Mouse (Mus musculus): ENCODE measurements around the gene Gpat2.

Gpat2 gene

GRCm38 (mm10) chr2:127424977-127425376 is at the start of gene Gpat2:
TSS of gene Gpat2 (plus strand) at chr2:127425199.
- DNase-seq (ENCODE audit: low read depth, low spot score): no peak

- no peak for DNase-seq (ENCODE audit: low read depth, low spot score)
Measured at GRCm38 (mm10) chr2:127375759-127376341, 49.1 kb upstream of the Gpat2 start.

GRCm38 (mm10) chr2:127376423-127377051 is 48.5 kb upstream of the Gpat2 start:
- DNase-seq (ENCODE audit: low read depth, low spot score): no peak

- DNase-seq (ENCODE audit: low read depth, low spot score): no peak
Measured at GRCm38 (mm10) chr2:127377942-127378610, 46.9 kb upstream of the Gpat2 start.

DNA sequence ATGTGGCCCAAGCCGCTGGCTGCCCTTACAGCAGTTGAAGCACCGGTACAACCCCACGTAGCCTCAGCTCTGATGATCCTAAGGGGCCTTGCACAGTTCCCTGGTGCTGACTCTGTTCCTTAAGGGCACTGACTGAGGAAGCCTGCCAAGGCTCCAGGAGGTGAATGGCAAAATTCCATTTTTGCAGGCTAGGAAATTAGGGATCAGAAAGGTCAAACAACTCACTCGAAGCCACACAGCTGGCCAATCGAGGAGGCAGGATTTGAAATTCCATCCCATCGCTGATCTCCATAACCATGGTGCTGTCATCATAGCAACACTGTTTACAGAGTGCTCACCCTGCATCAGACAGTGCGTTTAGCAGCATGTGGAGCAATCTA is 46.4 kb upstream of the Gpat2 start:
- no peak for DNase-seq (ENCODE audit: low read depth, low spot score)

DNA sequence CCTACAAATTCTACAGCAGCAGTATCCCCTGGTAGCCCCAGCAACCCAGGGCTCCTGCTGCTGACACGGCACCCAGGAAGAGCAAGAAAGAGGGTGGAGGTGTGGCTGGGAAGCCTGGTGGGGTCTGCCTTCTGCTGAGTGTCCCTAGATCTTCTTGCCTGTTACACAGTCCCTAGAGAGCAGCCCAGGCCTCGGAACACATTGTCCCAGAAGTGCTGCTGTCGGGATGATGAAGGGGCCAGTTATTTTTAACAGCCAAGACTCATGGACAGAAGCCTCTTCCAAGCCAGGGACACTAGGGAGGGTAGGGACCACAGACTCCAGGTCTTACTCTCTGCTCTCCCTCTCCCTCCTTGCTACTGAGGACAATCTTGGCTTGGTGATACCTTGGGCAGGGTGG is 45.7 kb upstream of the Gpat2 start:
- DNase-seq (ENCODE audit: low read depth, low spot score): peak; percentile 32

DNA sequence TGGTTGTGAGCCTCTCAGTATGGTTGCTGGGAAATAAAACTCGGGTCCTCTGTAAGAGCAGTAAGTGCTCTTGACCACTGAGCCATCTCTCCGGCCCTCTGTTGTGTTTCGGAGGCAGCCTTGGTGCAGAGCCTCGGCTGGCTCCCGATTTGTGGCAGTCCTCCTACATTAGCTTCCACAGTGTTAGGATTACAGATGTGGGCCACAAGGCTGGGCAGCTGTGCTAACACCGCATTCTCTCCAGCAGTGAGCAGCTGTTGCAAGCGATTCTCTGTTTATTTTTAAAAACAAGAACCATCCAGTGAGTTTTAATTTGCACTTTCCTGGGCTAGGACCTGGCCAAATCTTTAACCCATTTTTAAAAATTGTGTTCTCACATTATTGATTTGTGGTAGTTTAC is 41.1 kb upstream of the Gpat2 start:
- no peak for DNase-seq (ENCODE audit: low read depth, low spot score)

GRCm38 (mm10) chr2:127387521-127387920 is 37.5 kb upstream of the Gpat2 start:
- DNase-seq (ENCODE audit: low read depth, low spot score): no peak

GRCm38 (mm10) chr2:127390352-127390751 is 34.6 kb upstream of the Gpat2 start:
- no peak for DNase-seq (ENCODE audit: low read depth, low spot score)

- DNase-seq (ENCODE audit: low read depth, low spot score): no peak
Measured at GRCm38 (mm10) chr2:127390846-127391245, 34.2 kb upstream of the Gpat2 start.

DNA sequence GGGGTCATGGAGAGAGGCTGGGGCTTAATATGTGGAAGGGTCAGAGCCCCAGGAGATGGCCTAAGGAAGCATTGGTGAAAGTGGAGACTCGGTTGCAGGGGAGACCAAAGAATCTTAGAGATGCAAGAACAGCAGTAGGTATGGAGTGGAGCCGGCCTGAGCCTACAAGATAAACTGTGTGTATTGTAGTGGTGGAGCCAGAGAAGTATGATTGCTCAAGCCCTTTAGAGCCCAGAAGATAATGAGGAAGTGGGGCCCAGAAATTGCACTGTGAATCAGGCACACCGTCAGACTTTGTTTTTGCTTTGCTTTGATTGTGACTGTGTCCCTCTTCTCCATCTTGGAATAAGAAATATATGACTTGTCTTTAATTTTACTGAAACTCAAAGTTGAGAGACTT is 33.7 kb upstream of the Gpat2 start:
- no peak for DNase-seq (ENCODE audit: low read depth, low spot score)

DNA sequence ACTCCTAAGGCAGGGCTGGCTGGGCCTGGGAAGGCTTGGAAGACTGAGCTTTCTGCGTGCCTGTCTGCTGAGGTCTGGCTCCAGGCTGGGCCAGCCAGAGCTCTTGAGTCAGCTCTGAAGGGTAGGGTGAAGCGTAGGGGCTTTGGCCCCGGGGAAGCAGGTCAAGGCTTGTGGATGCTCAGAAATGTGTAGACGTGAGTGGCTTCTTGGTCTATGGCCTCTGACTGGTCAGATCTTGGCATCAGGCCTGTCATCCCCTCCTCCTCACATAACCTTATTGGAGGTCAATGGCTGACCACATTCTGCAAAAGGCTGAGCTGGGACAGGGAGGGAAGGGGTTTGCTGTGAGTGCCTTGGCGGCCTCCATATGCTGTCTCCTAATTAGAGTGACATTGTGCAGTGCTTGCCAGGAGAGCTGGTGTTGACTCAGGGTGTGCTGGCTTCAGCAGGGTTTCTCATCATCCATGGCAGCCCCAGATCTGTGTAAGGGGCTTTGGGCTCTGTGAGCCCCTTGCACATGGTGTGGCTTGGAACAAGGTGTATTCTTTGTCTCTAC is 30.3 kb upstream of the Gpat2 start:
- DNase-seq (ENCODE audit: low read depth, low spot score): no peak

DNA sequence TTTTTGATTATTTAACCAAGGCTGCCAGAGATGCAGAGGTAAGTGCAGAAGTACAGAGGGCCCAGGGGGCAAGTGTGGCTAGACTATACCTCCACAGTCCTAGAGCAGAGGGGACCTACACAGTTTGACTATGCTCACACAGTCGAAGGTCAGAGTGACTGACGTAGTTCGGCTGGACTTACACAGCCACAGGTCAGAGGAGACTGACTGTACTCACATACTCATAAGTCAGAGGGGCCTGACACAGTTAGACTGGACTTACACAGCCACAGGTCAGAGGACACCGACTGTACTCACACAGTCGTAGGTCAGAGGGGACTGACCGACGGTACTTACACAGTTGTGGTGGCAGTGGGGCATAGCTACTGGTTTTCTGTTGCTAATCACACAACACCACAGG is 26.3 kb upstream of the Gpat2 start:
- DNase-seq (ENCODE audit: low read depth, low spot score): no peak

DNA sequence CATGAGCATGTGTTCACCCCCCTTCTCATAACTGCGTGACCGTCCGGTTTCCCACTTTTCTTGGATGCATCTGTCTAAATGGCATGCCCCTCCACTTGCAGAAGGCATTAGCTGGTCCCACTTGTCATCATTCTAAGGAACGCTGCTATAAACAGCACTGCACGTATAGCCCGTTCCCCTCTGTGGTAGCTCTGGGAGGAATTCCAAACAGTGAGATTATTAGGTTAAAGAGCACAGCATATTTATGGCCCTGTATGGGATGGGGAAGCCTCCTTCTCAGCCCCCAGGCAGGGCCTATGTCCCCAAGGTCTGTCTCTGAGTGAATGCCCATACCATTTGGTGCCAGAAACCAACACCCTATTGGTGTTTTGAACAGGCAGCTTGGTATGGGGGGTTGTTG is 13.9 kb upstream of the Gpat2 start:
- DNase-seq (ENCODE audit: low read depth, low spot score): no peak

GRCm38 (mm10) chr2:127415806-127416205 is 9.2 kb upstream of the Gpat2 start:
- no peak for DNase-seq (ENCODE audit: low read depth, low spot score)

GRCm38 (mm10) chr2:127416706-127417105 is 8.3 kb upstream of the Gpat2 start:
- no peak for DNase-seq (ENCODE audit: low read depth, low spot score)

- DNase-seq (ENCODE audit: low read depth, low spot score): no peak
Measured at GRCm38 (mm10) chr2:127418266-127418970, 6.6 kb upstream of the Gpat2 start.

- DNase-seq (ENCODE audit: low read depth, low spot score): peak; percentile 17
Measured at GRCm38 (mm10) chr2:127430238-127430637, 5.2 kb downstream of the Gpat2 start.

GRCm38 (mm10) chr2:127433487-127434295 is 8.7 kb downstream of the Gpat2 start:
- no peak for DNase-seq (ENCODE audit: low read depth, low spot score)

- no peak for DNase-seq (ENCODE audit: low read depth, low spot score)
Measured at GRCm38 (mm10) chr2:127435135-127435534, 10.1 kb downstream of the Gpat2 start.

GRCm38 (mm10) chr2:127435554-127435953 is 10.6 kb downstream of the Gpat2 start:
- no peak for DNase-seq (ENCODE audit: low read depth, low spot score)

Measured in skeletal muscle tissue, adult 2 months (tissue).